Mouse (Mus musculus) hindbrain, embryonic 11.5 days (tissue): Measurements from ENCODE around the gene Lrrc51. TPM values are rescaled to one million over a fixed set of nuclear protein-coding genes. Genes with fewer than 3 reads are reported as not detected.
A peak's percentile ranks its signal among the peaks of the same experiment; 100 is the strongest.

ENCODE experiments used
- ATAC-seq: fragments of 200-750 bp; cut with Nextera tagmentation; 2 replicates; pipeline ENCODE4 v1.8.0; 2017; ENCODE audit warnings: mild to moderate bottlenecking, moderate TSS enrichment, moderate library complexity; ENCODE audit not compliant: low FRiP score
- DNase-seq: peaks from one replicate; pipeline ENCODE4 v3.0.0-alpha.2; 2015; ENCODE audit warnings: low spot score
- H3K27ac ChIP-seq: fragments of 300-500 bp; sonication (generic); 2 replicates; pipeline ENCODE4 v1.5.1; 2014; ENCODE audit warnings: mild to moderate bottlenecking, low read depth, low read length
- H3K27me3 ChIP-seq: fragments of 300-500 bp; sonication (generic); 2 replicates; pipeline ENCODE4 v1.6.1; 2014; ENCODE audit warnings: mild to moderate bottlenecking, low read length, moderate library complexity, mixed read lengths; ENCODE audit not compliant: control insufficient read depth, insufficient read depth
- H3K36me3 ChIP-seq: fragments of 300-500 bp; sonication (generic); 2 replicates; pipeline ENCODE4 v1.6.1; 2014; ENCODE audit warnings: mild to moderate bottlenecking, low read length, moderate library complexity, mixed read lengths; ENCODE audit not compliant: control insufficient read depth, insufficient read depth
- H3K4me1 ChIP-seq: fragments of 300-500 bp; sonication (generic); replicated peaks from 2 replicates; pipeline ENCODE4 v1.6.1; 2014; ENCODE audit warnings: low read length, mixed read lengths; ENCODE audit not compliant: control insufficient read depth, insufficient read depth
- H3K4me2 ChIP-seq: fragments of 300-500 bp; sonication (generic); replicated peaks from 2 replicates; pipeline ENCODE4 v1.6.1; 2014; ENCODE audit warnings: mild to moderate bottlenecking, low read depth, low read length
- H3K4me3 ChIP-seq: fragments of 300-500 bp; sonication (generic); 2 replicates; pipeline ENCODE4 v1.5.1; 2014; ENCODE audit warnings: low read depth, low read length
- H3K9ac ChIP-seq: fragments of 300-500 bp; sonication (generic); 2 replicates; pipeline ENCODE4 v1.6.1; 2014; ENCODE audit warnings: low read depth, low read length
- H3K9me3 ChIP-seq: fragments of 300-500 bp; sonication (generic); 2 replicates; pipeline ENCODE4 v1.6.1; 2016; ENCODE audit warnings: low read length; ENCODE audit not compliant: control insufficient read depth
- WGBS: fragments of 180-500 bp; shearing (Covaris S2); extraction: QIAGEN DNeasy Blood & Tissue Kit; methylation state at CpG from one replicate; pipeline ENCODE4 v1.1.7; 2014; 5-methylcytosine and 5-hydroxymethylcytosine counted together
- polyA plus RNA-seq: library from polyadenylated mRNA; unstranded; fragments of >200 nt; fragmentation: Nextera tagmentation; extraction: Ambion mirVana; gene quantifications from 2 replicates; pipeline ENCODE4 v1.2.1, GENCODE M21; 2014

Lrrc51 gene
- polyA plus RNA-seq, 1 experiment from 2014 or later = 12.2 TPM

DNA sequence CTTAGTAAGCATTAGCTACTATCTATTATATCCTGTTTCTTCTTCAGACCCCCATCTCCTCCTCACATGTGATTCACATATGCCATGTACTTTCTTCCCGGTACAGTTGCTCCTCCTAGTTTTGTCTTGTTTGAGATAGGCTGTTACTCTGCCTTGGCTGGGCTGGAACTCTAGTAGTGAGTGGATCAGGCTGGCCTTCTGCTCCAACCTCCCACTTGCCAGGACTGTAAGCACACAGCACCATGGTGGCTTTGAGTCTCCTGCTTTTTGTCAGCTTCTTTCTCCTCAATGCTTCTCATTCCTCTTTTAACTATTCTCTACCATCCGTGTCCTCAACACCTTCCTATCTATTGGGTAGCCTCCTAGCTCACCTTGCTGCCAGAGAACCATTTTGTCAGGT, 35.1 kb upstream of the Lrrc51 start:
- no peak overlapping the region for H3K4me3 ChIP-seq
- H3K9ac ChIP-seq = peak overlapping the region; percentile 31; the same call in 1 of the 2 replicates
- H3K27me3 ChIP-seq = no peaks in the 10 kb centered on the region
- 79% methylated on average over 2 of the region's 2 CpGs for WGBS
- H3K4me2 ChIP-seq = no peak overlapping the region
- ATAC-seq (no peak), DNase-seq (no peak)
- H3K36me3 ChIP-seq = no peaks in the 10 kb centered on the region
- H3K4me1 ChIP-seq = peaks cover 6% of the 10 kb centered on the region
- H3K9me3 ChIP-seq = no peaks in the 10 kb centered on the region
- peak overlapping the region; percentile 99; the same call in 1 of the 2 replicates for H3K27ac ChIP-seq

GRCm38 (mm10) chr7:101967256-101967655, 33.6 kb upstream of the Lrrc51 start:
- WGBS = 97% methylated on average over 1 of the region's 1 CpGs

DNA sequence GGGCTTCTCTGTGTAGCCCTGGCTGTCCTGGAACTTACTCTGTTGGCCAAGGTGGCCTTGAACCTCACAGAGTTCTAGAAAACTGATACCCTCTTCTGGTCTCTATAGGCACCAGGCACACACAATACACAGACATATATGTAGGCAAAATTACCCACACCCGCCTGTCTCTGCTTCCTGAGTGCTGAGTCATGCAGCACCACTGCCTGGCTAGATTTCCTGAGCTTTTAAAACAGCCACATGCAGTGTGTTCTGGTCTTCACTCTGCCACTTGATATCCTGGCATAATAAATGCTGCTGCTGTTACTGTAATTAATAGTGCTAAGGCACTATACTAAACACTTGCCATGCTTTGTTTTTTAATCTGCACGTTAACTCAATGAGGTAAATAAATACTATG, 31.9 kb upstream of the Lrrc51 start:
- DNase-seq = no peak
- ATAC-seq = no peak
- WGBS = 79% methylated on average over 2 of the region's 2 CpGs
- H3K9me3 ChIP-seq = no peaks in the 10 kb centered on the region
- H3K9ac ChIP-seq = no peak overlapping the region
- no peak overlapping the region for H3K27ac ChIP-seq
- no peak overlapping the region for H3K4me2 ChIP-seq
- H3K27me3 ChIP-seq = no peaks in the 10 kb centered on the region
- H3K4me1 ChIP-seq = 0 out of 2 replicates have a peak, but pooled peaks cover 2% of the 10 kb centered on the region
- no peaks in the 10 kb centered on the region for H3K36me3 ChIP-seq
- no peak overlapping the region for H3K4me3 ChIP-seq

More at GRCm38 (mm10) chr7:101967256-101967655, 33.6 kb upstream of the Lrrc51 start:
- Histone ChIP-seq H3K9ac (no peak overlapping the region), H3K4me1 (peaks cover 6% of the 10 kb centered on the region; the same call in 1 of the 2 replicates), H3K27me3 (no peaks in the 10 kb centered on the region), H3K9me3 (no peaks in the 10 kb centered on the region), H3K4me2 (no peak overlapping the region), H3K4me3 (no peak overlapping the region), H3K27ac (no peak overlapping the region), H3K36me3 (no peaks in the 10 kb centered on the region)
- DNase-seq = no peak
- ATAC-seq = no peak

- DNase-seq (no peak), ATAC-seq (no peak)
- Histone ChIP-seq H3K9me3 (no peaks in the 10 kb centered on the region), H3K9ac (no peak overlapping the region), H3K4me1 (0 out of 2 replicates have a peak, but pooled peaks cover 2% of the 10 kb centered on the region), H3K4me3 (no peak overlapping the region), H3K27ac (no peak overlapping the region), H3K36me3 (no peaks in the 10 kb centered on the region), H3K4me2 (no peak overlapping the region), H3K27me3 (no peaks in the 10 kb centered on the region)
- 83% methylated on average over 4 of the region's 4 CpGs for WGBS
Observed at GRCm38 (mm10) chr7:101964551-101964950, 30.9 kb upstream of the Lrrc51 start.

DNA sequence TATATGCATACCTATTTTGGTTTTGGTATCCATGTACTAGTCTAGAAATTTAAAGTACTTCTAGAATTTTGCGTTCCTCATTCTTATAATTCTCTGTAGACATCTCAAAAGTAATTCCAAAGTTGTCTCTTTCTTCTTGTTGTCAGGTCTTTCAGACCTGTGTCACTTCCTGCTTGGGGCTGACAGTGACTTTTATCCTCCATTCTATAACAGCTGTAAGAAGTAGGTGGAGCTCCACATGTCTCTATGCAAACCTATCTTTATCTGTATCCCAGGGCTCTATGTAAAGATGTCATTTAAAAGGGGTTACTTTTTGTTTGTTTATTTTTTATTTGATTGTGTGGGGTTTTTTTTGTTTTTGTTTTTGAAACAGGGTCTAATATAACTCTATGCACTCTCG, 29.9 kb upstream of the Lrrc51 start:
- H3K9ac ChIP-seq = no peak overlapping the region
- H3K9me3 ChIP-seq = no peaks in the 10 kb centered on the region
- H3K4me2 ChIP-seq = no peak overlapping the region
- no peaks in the 10 kb centered on the region for H3K27me3 ChIP-seq
- no peaks in the 10 kb centered on the region for H3K36me3 ChIP-seq
- ATAC-seq = no peak
- H3K27ac ChIP-seq = no peak overlapping the region
- H3K4me1 ChIP-seq = no peaks in the 10 kb centered on the region
- 98% methylated on average over 2 of the region's 2 CpGs for WGBS
- DNase-seq = no peak
- no peak overlapping the region for H3K4me3 ChIP-seq

GRCm38 (mm10) chr7:101962829-101963228, 29.1 kb upstream of the Lrrc51 start:
- Histone ChIP-seq H3K4me1 (no peaks in the 10 kb centered on the region), H3K4me2 (no peak overlapping the region), H3K9ac (no peak overlapping the region), H3K4me3 (no peak overlapping the region), H3K27me3 (no peaks in the 10 kb centered on the region), H3K9me3 (no peaks in the 10 kb centered on the region), H3K27ac (no peak overlapping the region), H3K36me3 (no peaks in the 10 kb centered on the region)
- WGBS = 92% methylated on average over 2 of the region's 2 CpGs
- ATAC-seq (no peak), DNase-seq (no peak)

GRCm38 (mm10) chr7:101956911-101957310, 23.2 kb upstream of the Lrrc51 start:
- Histone ChIP-seq H3K9me3 (no peaks in the 10 kb centered on the region), H3K4me3 (no peak overlapping the region), H3K9ac (no peak overlapping the region), H3K4me1 (no peaks in the 10 kb centered on the region), H3K4me2 (no peak overlapping the region), H3K27ac (no peak overlapping the region), H3K27me3 (no peaks in the 10 kb centered on the region), H3K36me3 (no peaks in the 10 kb centered on the region)
- ATAC-seq = no peak
- 90% methylated on average over 5 of the region's 5 CpGs for WGBS
- DNase-seq = no peak

- H3K36me3 ChIP-seq = no peaks in the 10 kb centered on the region
- no peak overlapping the region for H3K4me3 ChIP-seq
- 90% methylated on average over 1 of the region's 1 CpGs for WGBS
- H3K27me3 ChIP-seq = no peaks in the 10 kb centered on the region
- ATAC-seq (no peak), DNase-seq (no peak)
- no peak overlapping the region for H3K9ac ChIP-seq
- no peak overlapping the region for H3K4me2 ChIP-seq
- H3K4me1 ChIP-seq = no peaks in the 10 kb centered on the region
- H3K9me3 ChIP-seq = no peaks in the 10 kb centered on the region
- no peak overlapping the region for H3K27ac ChIP-seq
Observed at GRCm38 (mm10) chr7:101956481-101956880, 22.8 kb upstream of the Lrrc51 start.

DNA sequence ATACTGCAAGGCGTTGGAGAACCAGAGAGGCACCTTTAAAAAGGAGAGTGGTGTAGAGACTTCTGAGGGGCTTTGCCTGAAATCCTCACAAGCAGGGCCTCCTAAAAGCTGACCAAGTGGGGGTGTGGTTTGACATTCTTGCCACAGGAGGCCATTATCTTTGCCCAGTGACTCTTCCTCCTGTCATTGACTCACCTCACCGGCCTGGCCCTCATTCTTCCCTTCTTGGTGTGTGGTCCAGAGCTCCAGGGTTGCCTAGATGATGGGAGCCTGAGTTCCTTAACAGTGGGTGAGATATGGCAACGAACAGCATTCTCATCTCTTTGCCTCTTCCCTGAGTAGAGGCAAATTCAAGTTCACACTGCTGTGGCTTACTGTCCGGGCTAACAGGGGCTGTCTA, 22.2 kb upstream of the Lrrc51 start:
- 58% methylated on average over 4 of the region's 4 CpGs for WGBS
- ATAC-seq (no peak), DNase-seq (no peak)
- no peak overlapping the region for H3K27ac ChIP-seq
- no peaks in the 10 kb centered on the region for H3K36me3 ChIP-seq
- no peaks in the 10 kb centered on the region for H3K4me1 ChIP-seq
- no peak overlapping the region for H3K9ac ChIP-seq
- H3K4me3 ChIP-seq = no peak overlapping the region
- H3K9me3 ChIP-seq = no peaks in the 10 kb centered on the region
- H3K4me2 ChIP-seq = no peak overlapping the region
- H3K27me3 ChIP-seq = no peaks in the 10 kb centered on the region
